Mouse (Mus musculus): ENCODE data around the gene Ms4a4b.

DNA sequence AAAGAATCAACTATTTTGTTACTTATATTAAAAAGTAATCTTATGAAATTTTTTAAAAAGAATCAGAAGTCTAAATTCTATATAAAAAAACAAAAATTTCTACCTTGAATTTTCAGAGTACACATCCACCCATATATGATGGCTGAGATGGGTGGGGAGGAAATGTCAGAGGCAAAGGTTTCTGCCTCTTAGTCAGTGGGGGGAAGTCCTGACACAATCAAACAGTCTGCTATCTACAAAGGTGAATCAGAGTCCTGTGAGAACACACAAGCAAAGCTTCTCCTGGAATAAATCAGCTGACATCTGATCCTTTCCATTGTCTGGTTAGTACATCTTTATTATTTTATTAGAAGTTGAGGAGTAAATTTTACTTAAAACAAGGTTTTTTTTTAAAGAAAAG, at the start of gene Ms4a4b:
- TF ChIP-seq CTCF (IDR thresholded peaks at IDR 0.05; ENCODE audit: control insufficient read depth, insufficient read depth, low read length): no peak
- no peak for TF ChIP-seq POLR2A (IDR thresholded peaks at IDR 0.05; ENCODE audit: borderline replicate concordance, control insufficient read depth, low read depth, low read length)

All from bone marrow, adult 2 months (tissue).